Mouse (Mus musculus): ENCODE data around the gene Chrm3.

GRCm38 (mm10) chr13:10253049-10253448, 107.6 kb downstream of the Chrm3 start:
- TF ChIP-seq CTCF (IDR thresholded peaks at IDR 0.05; ENCODE audit: extremely low read depth, insufficient read depth, low read length) (no peak), POLR2A (IDR thresholded peaks at IDR 0.05; ENCODE audit: extremely low read depth, insufficient read depth, low read length) (no peak)
